Mouse (Mus musculus) lung, embryonic 14.5 days (tissue): ENCODE results near the gene Tgoln1. TPM values are rescaled to one million over a fixed set of nuclear protein-coding genes. Genes with fewer than 3 reads are reported as not detected.

ENCODE experiments used
- ATAC-seq: fragments of 200-750 bp; cut with Nextera tagmentation; 2 replicates; pipeline ENCODE4 v1.8.0; 2017; ENCODE audit warnings: mild to moderate bottlenecking, moderate TSS enrichment, moderate library complexity; ENCODE audit not compliant: insufficient read depth
- DNase-seq: peaks from one replicate; pipeline ENCODE4 v3.0.0-alpha.2; 2015
- H3K27ac ChIP-seq: fragments of 300-500 bp; sonication (generic); 2 replicates; pipeline ENCODE4 v1.5.1; 2014; ENCODE audit warnings: low read depth, mild to moderate bottlenecking, moderate library complexity
- H3K27me3 ChIP-seq: fragments of 300-500 bp; sonication (generic); 2 replicates; pipeline ENCODE4 v1.6.1; 2014; ENCODE audit warnings: low read length, control low read depth; ENCODE audit not compliant: insufficient read depth
- H3K36me3 ChIP-seq: fragments of 300-500 bp; sonication (generic); 2 replicates; pipeline ENCODE4 v1.6.1; 2014; ENCODE audit warnings: control low read depth; ENCODE audit not compliant: insufficient read depth
- H3K4me1 ChIP-seq: fragments of 300-500 bp; sonication (generic); 2 replicates; pipeline ENCODE4 v1.6.1; 2014; ENCODE audit warnings: antibody characterized with exemption, control low read depth; ENCODE audit not compliant: insufficient read depth
- H3K4me2 ChIP-seq: fragments of 300-500 bp; sonication (generic); 2 replicates; pipeline ENCODE4 v1.6.1; 2014; ENCODE audit warnings: mild to moderate bottlenecking
- H3K4me3 ChIP-seq: fragments of 300-500 bp; sonication (generic); 2 replicates; pipeline ENCODE4 v1.5.1; 2014; ENCODE audit warnings: low read depth, low read length
- H3K9ac ChIP-seq: fragments of 300-500 bp; sonication (generic); 2 replicates; pipeline ENCODE4 v1.6.1; 2014
- H3K9me3 ChIP-seq: fragments of 300-500 bp; sonication (generic); 2 replicates; pipeline ENCODE4 v1.6.1; 2016; ENCODE audit warnings: low read depth, low read length, control low read depth
- CTCF ChIP-seq: IDR thresholded peaks from 2 replicates; pipeline ENCODE4 v1.5.1; 2016; ENCODE audit warnings: antibody characterized with exemption, low read depth
- WGBS: fragments of 180-500 bp; shearing (Covaris S2); extraction: QIAGEN DNeasy Blood & Tissue Kit; methylation state at CpG from one replicate; pipeline ENCODE4 v1.1.7; 2014; 5-methylcytosine and 5-hydroxymethylcytosine counted together
- polyA plus RNA-seq: library from polyadenylated mRNA; unstranded; fragments of >200 nt; fragmentation: Nextera tagmentation; extraction: Ambion mirVana; gene quantifications from 2 replicates; pipeline ENCODE4 v1.2.1, GENCODE M21; 2014

The Tgoln1 gene
- polyA plus RNA-seq: 40.4 and 43.2 TPM in 2 replicates

DNA sequence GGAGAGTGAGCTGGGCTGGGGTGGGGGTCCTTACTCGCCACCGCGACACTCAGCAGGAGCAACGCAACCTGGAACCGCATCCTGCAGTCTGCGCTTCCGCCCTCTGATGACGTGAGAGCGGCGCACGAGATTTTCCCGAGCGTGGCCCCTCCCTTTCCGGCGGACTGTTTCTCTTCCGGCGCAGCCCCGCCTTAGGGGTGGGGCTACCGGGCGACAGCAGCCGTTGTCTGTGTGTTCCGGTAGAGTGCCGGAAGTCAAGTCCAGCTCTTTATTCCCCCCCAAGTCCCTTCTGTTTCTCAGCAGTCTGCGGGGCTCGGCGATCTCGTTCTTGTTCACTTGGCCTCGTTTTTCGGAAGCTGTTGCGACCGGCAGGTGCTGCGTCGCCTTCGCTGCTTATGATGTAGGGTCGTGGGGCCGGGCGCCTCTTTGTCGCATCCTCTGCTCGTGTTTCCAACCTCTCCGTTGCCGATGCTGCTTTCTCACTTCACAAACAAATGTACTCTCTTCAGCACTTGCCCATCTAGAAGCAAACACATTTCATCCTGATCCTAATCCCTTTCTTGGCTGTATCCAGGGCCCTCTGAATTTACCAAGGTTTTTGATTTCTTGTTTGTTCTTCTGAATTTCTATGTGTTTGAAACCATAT, at the start of gene Tgoln1:
Tgoln1 (minus strand) TSS at position 358 of the 646 bp plus-strand sequence.
- Histone ChIP-seq H3K4me3 (peak within 1 kb of the TSS; percentile 81), H3K9me3 (no peaks in the 10 kb centered on the region), H3K9ac (peak within 1 kb of the TSS; percentile 79), H3K27me3 (no peaks in the 10 kb centered on the region), H3K27ac (peak within 1 kb of the TSS; percentile 89), H3K4me1 (peaks cover 20% of the 10 kb centered on the region), H3K4me2 (peak within 1 kb of the TSS; percentile 81), H3K36me3 (peaks cover 14% of the 10 kb centered on the region)
- DNase-seq: peak; percentile 98
- TF ChIP-seq CTCF: no peak
- peak; percentile 96 for ATAC-seq
- WGBS: under 1% methylated on average over 41 of the region's 41 CpGs

DNA sequence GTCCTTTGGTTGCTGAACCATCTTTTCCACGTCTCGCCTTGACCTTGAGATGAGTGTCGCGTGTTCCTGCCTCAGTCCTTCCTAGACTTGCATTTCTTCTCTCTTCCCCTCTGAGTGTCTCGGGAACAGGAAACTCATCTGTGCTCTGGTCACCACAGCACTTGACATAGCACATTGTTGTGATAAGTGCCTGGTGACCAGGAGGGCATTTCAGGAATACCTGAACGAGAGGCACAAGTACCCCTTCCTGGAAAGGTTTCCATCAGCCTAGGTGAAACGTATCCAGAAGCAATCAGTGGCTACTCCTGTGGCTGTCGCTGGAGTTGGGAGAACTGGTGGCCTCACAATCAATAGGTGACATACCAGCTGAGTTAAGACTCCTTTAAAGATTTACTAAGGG, 47.5 kb upstream of the Tgoln1 start:
- DNase-seq (no peak), ATAC-seq (no peak)
- H3K27ac ChIP-seq: no peak overlapping the region
- peaks cover 29% of the 10 kb centered on the region for H3K4me1 ChIP-seq
- H3K4me2 ChIP-seq: no peak overlapping the region
- no peaks in the 10 kb centered on the region for H3K9me3 ChIP-seq
- no peaks in the 10 kb centered on the region for H3K27me3 ChIP-seq
- H3K4me3 ChIP-seq: no peak overlapping the region
- WGBS: 39% methylated on average over 8 of the region's 8 CpGs
- no peaks in the 10 kb centered on the region for H3K36me3 ChIP-seq
- TF ChIP-seq CTCF: no peak
- H3K9ac ChIP-seq: no peak overlapping the region

- Histone ChIP-seq H3K9me3 (no peaks in the 10 kb centered on the region), H3K27me3 (no peaks in the 10 kb centered on the region), H3K27ac (peak overlapping the region; percentile 60), H3K4me1 (peaks cover 29% of the 10 kb centered on the region), H3K4me3 (no peak overlapping the region), H3K9ac (no peak overlapping the region), H3K36me3 (no peaks in the 10 kb centered on the region), H3K4me2 (no peak overlapping the region)
- WGBS: 8% methylated on average over 1 of the region's 1 CpGs
- DNase-seq (no peak), ATAC-seq (no peak)
- TF ChIP-seq CTCF: peak; percentile 20; the same call in 1 of the 2 replicates
Observed at GRCm38 (mm10) chr6:72663000-72663399, 46.2 kb upstream of the Tgoln1 start.

DNA sequence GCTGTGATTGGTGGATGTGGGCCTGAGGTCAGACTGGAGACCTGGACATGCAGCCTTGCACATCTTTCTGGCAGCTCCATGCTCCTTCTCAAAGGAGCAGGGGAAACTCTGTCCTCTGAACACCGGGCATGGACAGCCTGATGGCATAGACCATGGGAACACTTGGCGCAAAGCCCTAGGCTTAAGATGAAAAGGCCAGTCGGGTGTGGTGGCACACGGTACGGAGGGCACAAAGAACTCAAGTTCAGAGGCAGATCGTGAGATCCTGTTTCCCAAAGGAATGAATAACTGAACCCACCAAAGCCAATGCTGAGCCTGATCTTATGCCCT, 43.6 kb upstream of the Tgoln1 start:
- 73% methylated on average over 6 of the region's 6 CpGs for WGBS
- no peak overlapping the region for H3K4me2 ChIP-seq
- H3K4me1 ChIP-seq: peaks cover 43% of the 10 kb centered on the region
- DNase-seq: no peak
- no peak overlapping the region for H3K9ac ChIP-seq
- no peaks in the 10 kb centered on the region for H3K36me3 ChIP-seq
- H3K27ac ChIP-seq: peak overlapping the region; percentile 58; the same call in 1 of the 2 replicates
- no peak overlapping the region for H3K4me3 ChIP-seq
- no peak for TF ChIP-seq CTCF
- no peaks in the 10 kb centered on the region for H3K9me3 ChIP-seq
- H3K27me3 ChIP-seq: no peaks in the 10 kb centered on the region
- no peak for ATAC-seq

DNA sequence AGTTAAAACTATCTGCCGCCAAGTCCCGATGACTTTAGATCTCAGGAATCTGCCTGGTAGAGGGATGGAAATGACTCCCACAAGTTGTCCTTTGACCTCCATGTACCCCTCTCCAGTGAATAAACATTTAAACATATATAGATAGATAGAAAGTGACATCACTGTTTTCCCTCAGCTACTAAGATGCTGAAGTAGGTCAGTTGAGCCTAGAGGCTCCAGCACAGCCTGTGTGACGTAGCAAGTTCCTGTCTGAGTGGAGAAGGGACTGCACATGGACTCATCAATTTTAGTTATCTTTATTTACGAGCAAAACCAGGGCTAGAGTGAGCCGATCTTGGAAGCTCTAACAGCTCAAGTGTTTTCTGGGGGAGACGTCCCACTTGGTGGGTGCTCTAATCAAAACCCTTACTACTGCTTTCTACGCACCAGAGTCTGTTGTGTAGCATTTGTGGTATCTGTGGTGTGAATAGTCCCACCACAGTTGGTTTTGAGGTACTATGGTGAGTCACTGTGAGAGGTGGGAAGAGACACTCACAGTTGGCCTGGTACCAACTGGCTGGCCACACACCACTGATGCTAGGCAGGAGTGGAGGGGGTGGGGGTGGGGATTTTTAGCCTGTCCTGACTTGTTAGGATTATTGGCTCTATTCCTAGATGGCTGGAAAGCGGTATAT, 43.1 kb upstream of the Tgoln1 start:
- H3K36me3 ChIP-seq: no peaks in the 10 kb centered on the region
- ATAC-seq (peak; percentile 42), DNase-seq (peak; percentile 70)
- peaks cover 48% of the 10 kb centered on the region for H3K4me1 ChIP-seq
- H3K9ac ChIP-seq: no peak overlapping the region
- no peak for TF ChIP-seq CTCF
- no peaks in the 10 kb centered on the region for H3K27me3 ChIP-seq
- H3K4me3 ChIP-seq: no peak overlapping the region
- H3K9me3 ChIP-seq: no peaks in the 10 kb centered on the region
- H3K27ac ChIP-seq: peak overlapping the region; percentile 58; the same call in 1 of the 2 replicates
- 36% methylated on average over 8 of the region's 8 CpGs for WGBS
- no peak overlapping the region for H3K4me2 ChIP-seq

DNA sequence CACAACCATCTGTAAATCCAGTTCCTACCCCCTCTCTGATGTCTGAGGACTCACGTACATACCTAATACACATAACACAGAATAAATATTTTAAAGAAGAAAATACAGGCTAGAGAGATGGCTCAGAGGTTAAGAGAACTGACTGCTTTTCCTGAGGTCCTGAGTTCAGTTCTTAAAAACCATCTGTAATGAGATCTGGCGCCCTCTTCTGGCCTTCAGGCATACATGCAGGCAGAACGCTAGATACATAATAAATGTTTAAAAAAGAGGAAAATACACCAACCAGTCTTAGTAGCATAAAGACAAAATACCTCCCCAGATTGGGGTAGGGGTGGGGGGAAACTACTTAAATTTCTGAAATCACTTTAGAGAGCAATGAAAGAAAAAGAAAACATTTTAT, 41.2 kb upstream of the Tgoln1 start:
- H3K27ac ChIP-seq: no peak overlapping the region
- H3K4me1 ChIP-seq: peaks cover 51% of the 10 kb centered on the region
- no peaks in the 10 kb centered on the region for H3K36me3 ChIP-seq
- no peak overlapping the region for H3K4me3 ChIP-seq
- no peak overlapping the region for H3K4me2 ChIP-seq
- H3K27me3 ChIP-seq: no peaks in the 10 kb centered on the region
- DNase-seq (peak; percentile 73), ATAC-seq (no peak)
- H3K9ac ChIP-seq: no peak overlapping the region
- H3K9me3 ChIP-seq: no peaks in the 10 kb centered on the region
- 58% methylated on average over 3 of the region's 3 CpGs for WGBS
- peak; percentile 67 for TF ChIP-seq CTCF

DNA sequence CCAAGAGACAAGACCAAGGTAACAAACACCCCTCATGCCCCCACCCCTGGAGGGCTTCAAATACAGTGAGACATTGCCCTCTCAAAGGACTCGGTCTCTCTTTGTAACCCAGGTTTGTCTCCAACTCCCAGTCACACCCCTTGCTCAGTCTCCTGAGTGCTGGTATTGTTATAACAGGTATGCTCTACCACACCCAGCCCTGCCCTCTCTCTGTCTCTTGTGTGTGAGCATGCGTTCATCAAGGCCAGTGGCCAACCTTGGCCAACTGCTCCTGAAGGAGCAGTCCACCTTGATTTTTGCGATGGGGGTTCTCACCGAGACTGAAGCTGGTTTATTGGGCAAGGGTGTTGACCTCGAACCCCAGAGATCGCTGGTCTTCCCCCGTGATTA, 39.2 kb upstream of the Tgoln1 start:
- H3K4me1 ChIP-seq: peaks cover 48% of the 10 kb centered on the region
- no peaks in the 10 kb centered on the region for H3K9me3 ChIP-seq
- 84% methylated on average over 7 of the region's 7 CpGs for WGBS
- H3K36me3 ChIP-seq: no peaks in the 10 kb centered on the region
- peak overlapping the region; percentile 87 for H3K27ac ChIP-seq
- no peak for TF ChIP-seq CTCF
- DNase-seq (no peak), ATAC-seq (no peak)
- H3K27me3 ChIP-seq: no peaks in the 10 kb centered on the region
- H3K4me3 ChIP-seq: no peak overlapping the region
- H3K9ac ChIP-seq: no peak overlapping the region
- H3K4me2 ChIP-seq: peak overlapping the region; percentile 50
